Mouse (Mus musculus) liver, embryonic 14.5 days (tissue): Measurements from ENCODE around the gene Ms4a4d. TPM values are rescaled to one million over a fixed set of nuclear protein-coding genes. Genes with fewer than 3 reads are reported as not detected.
"Not testable (repeated sequence)": the region's sequence is repeated elsewhere in the genome, so short reads cannot be mapped to it uniquely, and the experiment has no call there.

Experiments used
- ATAC-seq: fragments of 200-750 bp; cut with Nextera tagmentation; 2 replicates; pipeline ENCODE4 v1.8.0; 2017; ENCODE audit warnings: moderate number of reproducible peaks, mild to moderate bottlenecking, moderate library complexity; ENCODE audit not compliant: insufficient read depth
- DNase-seq, 3 experiments: peaks; one replicate each; pipeline ENCODE4 v3.0.0-alpha.2; 2012 to 2013; ENCODE audit warnings: low read depth in 3 of 3, low spot score in 3 of 3
- H3K27ac ChIP-seq: fragments of 300-500 bp; sonication (generic); 2 replicates; pipeline ENCODE4 v1.5.1; 2014; ENCODE audit warnings: moderate library complexity, mild to moderate bottlenecking, control low read depth, inconsistent platforms
- H3K27me3 ChIP-seq: fragments of 300-500 bp; sonication (generic); 2 replicates; pipeline ENCODE4 v1.6.1; 2014; ENCODE audit warnings: mild to moderate bottlenecking, low read length, moderate library complexity; ENCODE audit not compliant: control insufficient read depth, insufficient read depth
- H3K36me3 ChIP-seq: fragments of 300-500 bp; sonication (generic); replicated peaks from 2 replicates; pipeline ENCODE4 v1.6.1; 2014; ENCODE audit warnings: low read depth; ENCODE audit not compliant: control insufficient read depth, insufficient read depth
- H3K4me1 ChIP-seq, 2 experiments: fragments of 200-500 bp in 1 of 2; fragments of 300-500 bp in 1 of 2; sonication (generic) in 1 of 2; replicated peaks; 2 replicates each; pipeline ENCODE4 v1.6.1; 2012 to 2014; ENCODE audit warnings: antibody characterized with exemption in 1 of 2, inconsistent platforms in 1 of 2, low read length in 1 of 2; ENCODE audit not compliant: control insufficient read depth in 2 of 2, insufficient read depth in 2 of 2
- H3K4me2 ChIP-seq: fragments of 300-500 bp; sonication (generic); 2 replicates; pipeline ENCODE4 v1.6.1; 2014; ENCODE audit warnings: low read depth, mild to moderate bottlenecking, control low read depth, moderate library complexity
- H3K4me3 ChIP-seq, 2 experiments: fragments of 200-500 bp in 1 of 2; fragments of 300-500 bp in 1 of 2; sonication (generic) in 1 of 2; 2 replicates each; pipeline ENCODE4 v1.5.1; 2012 to 2014; ENCODE audit warnings: low read depth in 2 of 2, low read length in 2 of 2, mild to moderate bottlenecking in 2 of 2, control low read depth in 1 of 2, inconsistent platforms in 1 of 2, moderate library complexity in 1 of 2; ENCODE audit not compliant: insufficient read depth in 1 of 2
- H3K9ac ChIP-seq: fragments of 300-500 bp; sonication (generic); replicated peaks from 2 replicates; pipeline ENCODE4 v1.6.1; 2014; ENCODE audit warnings: mild to moderate bottlenecking, control low read depth, moderate library complexity
- H3K9me3 ChIP-seq: fragments of 300-500 bp; sonication (generic); 2 replicates; pipeline ENCODE4 v1.6.1; 2016; ENCODE audit warnings: low read length, mixed read lengths; ENCODE audit not compliant: control insufficient read depth
- CTCF ChIP-seq: IDR thresholded peaks from 2 replicates; pipeline ENCODE4 v1.5.1; 2016; ENCODE audit warnings: antibody characterized with exemption, low read depth, control low read depth
- EP300 ChIP-seq: IDR thresholded peaks from 2 replicates; pipeline ENCODE4 v1.6.1; 2016; ENCODE audit warnings: antibody characterized with exemption, low read depth
- WGBS: fragments of 180-500 bp; shearing (Covaris S2); extraction: QIAGEN DNeasy Blood & Tissue Kit; methylation state at CpG from one replicate; pipeline ENCODE4 v1.1.7; 2014; ENCODE audit not compliant: insufficient replicate concordance; 5-methylcytosine and 5-hydroxymethylcytosine counted together
- polyA plus RNA-seq, 2 experiments: library from polyadenylated mRNA; depleted of rRNA in 1 of 2; stranded (reverse) in 1 of 2; unstranded in 1 of 2; fragments of >200 nt; fragmentation: Nextera tagmentation in 1 of 2; extraction: Ambion mirVana in 1 of 2; gene quantifications; 2 replicates each; pipeline versions ENCODE4 v1.2.1 to v1.2.3; 2012 to 2014

Ms4a4d gene
- polyA plus RNA-seq, 2 experiments: 0.09 to 0.20 TPM

- 17% methylated on average over 2 of the region's 2 CpGs for WGBS
- H3K4me1 ChIP-seq: no peaks in the 10 kb centered on the region
- no peak for DNase-seq
- ATAC-seq: no peak
- H3K27me3 ChIP-seq: no peaks in the 10 kb centered on the region
- no peaks in the 10 kb centered on the region for H3K36me3 ChIP-seq
- no peak overlapping the region for H3K27ac ChIP-seq
- H3K9me3 ChIP-seq: no peaks in the 10 kb centered on the region
- H3K4me3 ChIP-seq: no peak overlapping the region
- no peak overlapping the region for H3K4me2 ChIP-seq
- no peak overlapping the region for H3K9ac ChIP-seq
- TF ChIP-seq EP300 (no peak), CTCF (no peak)
These were observed 735 bp downstream of the Ms4a4d start for GRCm38 (mm10) chr19:11537336-11537735.

- H3K27me3 ChIP-seq, H3K9ac ChIP-seq, H3K4me2 ChIP-seq, DNase-seq, ATAC-seq, H3K4me1 ChIP-seq, H3K9me3 ChIP-seq, H3K27ac ChIP-seq, H3K36me3 ChIP-seq, H3K4me3 ChIP-seq: not testable (repeated sequence)
- 50% methylated on average over 1 of the region's 1 CpGs for WGBS
These were observed 3.7 kb downstream of the Ms4a4d start for GRCm38 (mm10) chr19:11540166-11540821.

GRCm38 (mm10) chr19:11544383-11544782, 7.8 kb downstream of the Ms4a4d start:
- DNase-seq, H3K4me3 ChIP-seq, H3K9ac ChIP-seq, H3K4me2 ChIP-seq, H3K36me3 ChIP-seq, ATAC-seq, H3K27ac ChIP-seq, H3K27me3 ChIP-seq, H3K4me1 ChIP-seq, H3K9me3 ChIP-seq: not testable (repeated sequence)
- WGBS: 55% methylated on average over 2 of the region's 2 CpGs

GRCm38 (mm10) chr19:11547911-11548310, 11.3 kb downstream of the Ms4a4d start:
- Histone ChIP-seq H3K27ac (no peak overlapping the region), H3K9ac (no peak overlapping the region), H3K4me3 (no peak overlapping the region), H3K27me3 (no peaks in the 10 kb centered on the region), H3K4me2 (no peak overlapping the region), H3K36me3 (no peaks in the 10 kb centered on the region), H3K4me1 (no peaks in the 10 kb centered on the region), H3K9me3 (no peaks in the 10 kb centered on the region)
- TF ChIP-seq CTCF (no peak), EP300 (no peak)
- no peak for DNase-seq
- no peak for ATAC-seq

- Histone ChIP-seq H3K36me3 (no peaks in the 10 kb centered on the region), H3K27me3 (no peaks in the 10 kb centered on the region), H3K9ac (no peak overlapping the region), H3K4me1 (no peaks in the 10 kb centered on the region), H3K4me2 (no peak overlapping the region), H3K4me3 (no peak overlapping the region), H3K9me3 (no peaks in the 10 kb centered on the region), H3K27ac (no peak overlapping the region)
- TF ChIP-seq CTCF (no peak), EP300 (no peak)
- WGBS: 68% methylated on average over 5 of the region's 5 CpGs
- DNase-seq (no peak), ATAC-seq (no peak)
These were observed 18.1 kb downstream of the Ms4a4d start for GRCm38 (mm10) chr19:11554726-11555125.

- peak in 1 of 3 experiments; percentile 0 for DNase-seq
- ATAC-seq, H3K27me3 ChIP-seq: not testable (repeated sequence)
These were observed 23.0 kb downstream of the Ms4a4d start for GRCm38 (mm10) chr19:11559560-11559959.

More at GRCm38 (mm10) chr19:11559560-11559959, 23.0 kb downstream of the Ms4a4d start:
- not testable (repeated sequence) for H3K4me1 ChIP-seq, H3K9me3 ChIP-seq, H3K4me2 ChIP-seq, H3K4me3 ChIP-seq, H3K9ac ChIP-seq, H3K36me3 ChIP-seq, H3K27ac ChIP-seq
